Mouse (Mus musculus): ENCODE measurements around the gene Cacng8.

DNA sequence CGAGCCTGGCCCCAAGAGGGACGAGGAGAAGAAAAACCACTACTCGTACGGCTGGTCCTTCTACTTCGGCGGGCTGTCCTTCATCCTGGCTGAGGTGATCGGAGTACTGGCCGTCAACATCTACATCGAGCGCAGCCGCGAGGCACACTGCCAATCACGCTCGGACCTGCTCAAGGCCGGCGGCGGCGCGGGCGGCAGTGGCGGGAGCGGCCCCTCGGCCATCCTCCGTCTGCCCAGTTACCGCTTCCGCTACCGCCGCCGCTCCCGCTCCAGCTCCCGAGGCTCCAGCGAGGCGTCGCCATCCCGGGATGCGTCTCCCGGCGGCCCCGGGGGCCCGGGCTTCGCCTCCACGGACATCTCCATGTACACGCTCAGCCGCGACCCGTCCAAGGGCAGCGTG lies 24.4 kb downstream of the Cacng8 start:
- TF ChIP-seq EP300 (IDR thresholded peaks at IDR 0.05; ENCODE audit: low read depth in 1 of 2, low read length in 2 of 2): no peak
- no peak for TF ChIP-seq CTCF (IDR thresholded peaks at IDR 0.05 in 2 of 3, conservative IDR thresholded peaks at IDR 0.05 in 1 of 3; ENCODE audit: control insufficient read depth in 1 of 3, insufficient read depth in 1 of 3, low read depth in 2 of 3, low read length in 3 of 3, poor library complexity in 1 of 3, severe bottlenecking in 1 of 3)
- no peak for TF ChIP-seq TCF12 (IDR thresholded peaks at IDR 0.05; ENCODE audit: low read depth, low read length)

Data from MEL (cell line).